Mouse (Mus musculus): ENCODE measurements at regions not wholly inside any gene's neighbourhood (a gene's known extent, or its start where the extent isn't known, plus 50 kb on each side); places are given as distances from the start of the nearest gene placed in this dataset.

DNA sequence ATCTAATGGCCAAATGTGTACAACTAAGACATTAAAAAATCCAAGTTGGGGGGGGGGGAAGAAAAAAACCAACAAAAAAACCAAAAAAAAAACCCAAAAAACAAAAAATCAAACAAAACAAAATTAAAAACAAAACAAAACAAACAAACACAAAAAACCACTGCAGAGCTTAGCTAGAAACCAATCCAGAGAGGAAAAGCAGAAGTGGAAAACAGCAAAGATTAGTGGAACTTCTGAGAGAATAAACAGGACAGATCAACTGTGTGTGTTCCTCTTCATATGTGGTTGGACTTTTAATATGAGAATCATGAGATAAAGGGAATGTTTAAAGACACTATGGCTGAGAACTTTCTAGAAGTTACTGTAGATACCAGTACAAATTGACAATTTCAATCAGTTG lies 105.1 kb upstream of the Tet2 start:
- no peak for TF ChIP-seq CTCF (IDR thresholded peaks at IDR 0.05; ENCODE audit: borderline replicate concordance, control insufficient read depth, extremely low read depth, insufficient read depth, low read length, poor library complexity)
- TF ChIP-seq POLR2A (IDR thresholded peaks at IDR 0.05; ENCODE audit: control insufficient read depth, extremely low read depth, insufficient read depth, low read length, poor library complexity) = no peak

Data from thymus, adult 2 months (tissue).